Mouse (Mus musculus) ES-E14 (cell line): ENCODE data around the gene Trappc11. TPM values are rescaled to one million over a fixed set of nuclear protein-coding genes. Genes with fewer than 3 reads are reported as not detected.

Source experiments
- DNase-seq: peaks from one replicate; pipeline ENCODE4 v3.0.0-alpha.2; 2013; ENCODE audit warnings: low read depth, low spot score
- H3K27ac ChIP-seq: 2 replicates; pipeline ENCODE4 v1.5.1; 2012; ENCODE audit warnings: low read depth, mild to moderate bottlenecking, low read length, moderate library complexity, mixed read lengths; ENCODE audit not compliant: poor library complexity, insufficient read depth, severe bottlenecking
- H3K36me3 ChIP-seq: 2 replicates; pipeline ENCODE4 v1.6.1; 2012; ENCODE audit warnings: mild to moderate bottlenecking, low read length, moderate library complexity, mixed read lengths; ENCODE audit not compliant: control insufficient read depth, poor library complexity, insufficient read depth, severe bottlenecking
- H3K4me1 ChIP-seq, 2 experiments: fragments of 150-350 bp in 1 of 2; sonication (generic) in 1 of 2; 2 replicates each; pipeline ENCODE4 v1.6.1; 2012; ENCODE audit warnings: low read length in 2 of 2, mild to moderate bottlenecking in 1 of 2, mixed read lengths in 1 of 2; ENCODE audit not compliant: control insufficient read depth in 2 of 2, insufficient read depth in 2 of 2, poor library complexity in 1 of 2
- H3K4me3 ChIP-seq, 2 experiments: fragments of 150-350 bp in 1 of 2; sonication (generic) in 1 of 2; 2 replicates each; pipeline ENCODE4 v1.5.1; 2012; ENCODE audit warnings: low read length in 2 of 2, low read depth in 1 of 2, mild to moderate bottlenecking in 1 of 2, mixed read lengths in 1 of 2; ENCODE audit not compliant: insufficient read depth in 1 of 2, poor library complexity in 1 of 2, severe bottlenecking in 1 of 2
- H3K9ac ChIP-seq: 2 replicates; pipeline ENCODE4 v1.6.1; 2012; ENCODE audit warnings: low read depth, mild to moderate bottlenecking, low read length, mixed read lengths; ENCODE audit not compliant: poor library complexity, insufficient read depth, severe bottlenecking
- H3K9me3 ChIP-seq: fragments of 150-350 bp; sonication (generic); 2 replicates; pipeline ENCODE4 v1.6.1; 2012; ENCODE audit warnings: low read depth, mild to moderate bottlenecking, low read length; ENCODE audit not compliant: control insufficient read depth, insufficient read depth
- CHD2 ChIP-seq: IDR thresholded peaks from 2 replicates; pipeline ENCODE4 v1.6.1; 2014; ENCODE audit warnings: mild to moderate bottlenecking, low read depth, low read length, inconsistent platforms
- HCFC1 ChIP-seq: IDR thresholded peaks from 2 replicates; pipeline ENCODE4 v1.6.1; 2012; ENCODE audit warnings: low read length, inconsistent platforms, borderline replicate concordance; ENCODE audit not compliant: insufficient read depth
- MAFK ChIP-seq: IDR thresholded peaks from 2 replicates; pipeline ENCODE4 v1.6.1; 2014; ENCODE audit warnings: mild to moderate bottlenecking, low read depth, low read length, inconsistent platforms; ENCODE audit not compliant: insufficient read depth
- ZC3H11A ChIP-seq: IDR thresholded peaks from 2 replicates; pipeline ENCODE4 v1.6.1; 2012; ENCODE audit warnings: low read depth, mild to moderate bottlenecking, inconsistent platforms, low read length, borderline replicate concordance
- ZNF384 ChIP-seq: IDR thresholded peaks from 2 replicates; pipeline ENCODE4 v1.6.1; 2012; ENCODE audit warnings: low read depth, low read length, inconsistent platforms
- in situ Hi-C, 2 experiments: fragments of 600-800 bp; cut with MboI; formaldehyde crosslinking; loops; one replicate each; pipeline ENCODE4 v1.15.1; 2025; ENCODE audit warnings: low sequenced_read_pairs in 2 of 2, inconsistent platforms in 1 of 2; ENCODE audit not compliant: unreplicated experiment in 2 of 2
- total RNA-seq: library from RNA; depleted of rRNA; stranded (reverse); fragments of 300-350 nt; gene quantifications from 2 replicates; pipeline ENCODE4 v1.2.3, GENCODE M21; 2012; rRNA removed

Gene Trappc11
- total RNA-seq: 24.7 and 27.7 TPM in 2 replicates

GRCm38 (mm10) chr8:47533344-47534125, at the start of gene Trappc11, which contains the start of gene Rwdd4a:
Gene Trappc11, minus strand, starts transcription at chr8:47533470.
Gene Rwdd4a, plus strand, starts transcription at chr8:47533664.
- Histone ChIP-seq H3K4me3 (peak within 1 kb of the TSS; percentile 75 to 96), H3K9me3 (no peaks in the 10 kb centered on the region), H3K4me1 (peaks cover 0 to 2% of the 10 kb centered on the region in 2 experiments; a peak in 1 of 4 replicates), H3K36me3 (peaks cover 5% of the 10 kb centered on the region), H3K9ac (peak within 1 kb of the TSS; percentile 94), H3K27ac (no peak within 1 kb of the TSS)
- no peak for TF ChIP-seq HCFC1
- no peak for TF ChIP-seq ZNF384
- TF ChIP-seq CHD2: peak; percentile 82
- peak; percentile 99 for DNase-seq
- in situ Hi-C loops: no loop called here

GRCm38 (mm10) chr8:47581454-47581853, 48.2 kb upstream of the Trappc11 start:
- Histone ChIP-seq H3K27ac (no peak overlapping the region), H3K9ac (no peak overlapping the region), H3K9me3 (no peaks in the 10 kb centered on the region), H3K4me1 (no peaks in the 10 kb centered on the region), H3K4me3 (no peak overlapping the region), H3K36me3 (no peaks in the 10 kb centered on the region)
- TF ChIP-seq ZC3H11A (no peak), HCFC1 (no peak), CHD2 (no peak), MAFK (no peak)
- in situ Hi-C loops: no loop called here
- DNase-seq: no peak

- no peak for TF ChIP-seq MAFK
- TF ChIP-seq ZNF384: no peak
- no peak for TF ChIP-seq ZC3H11A
- TF ChIP-seq HCFC1: no peak
- no peak for TF ChIP-seq CHD2
- H3K36me3 ChIP-seq: no peaks in the 10 kb centered on the region
These were observed 40.2 kb upstream of the Trappc11 start for GRCm38 (mm10) chr8:47573482-47573881.

GRCm38 (mm10) chr8:47570161-47570560, 36.9 kb upstream of the Trappc11 start:
- DNase-seq: no peak
- no peak overlapping the region for H3K27ac ChIP-seq
- in situ Hi-C loops: no loop called here
- no peak for TF ChIP-seq HCFC1
- TF ChIP-seq ZC3H11A: no peak
- no peak for TF ChIP-seq ZNF384
- no peak for TF ChIP-seq MAFK
- no peak for TF ChIP-seq CHD2
- H3K4me3 ChIP-seq: no peak overlapping the region
- H3K4me1 ChIP-seq: no peaks in the 10 kb centered on the region
- no peaks in the 10 kb centered on the region for H3K36me3 ChIP-seq
- no peaks in the 10 kb centered on the region for H3K9me3 ChIP-seq
- no peak overlapping the region for H3K9ac ChIP-seq

More at GRCm38 (mm10) chr8:47573482-47573881, 40.2 kb upstream of the Trappc11 start:
- Histone ChIP-seq H3K4me1 (no peaks in the 10 kb centered on the region), H3K9ac (no peak overlapping the region), H3K27ac (no peak overlapping the region), H3K9me3 (no peaks in the 10 kb centered on the region), H3K4me3 (no peak overlapping the region)
- in situ Hi-C loops: no loop called here
- DNase-seq: no peak
